Mouse (Mus musculus) mesoderm, embryonic 11.5 days (tissue): ENCODE results near the gene Bpifa6.
"Not testable (repeated sequence)": the region's sequence is repeated elsewhere in the genome, so short reads cannot be mapped to it uniquely, and the experiment has no call there.

Experiments
- DNase-seq: peaks from one replicate; pipeline ENCODE4 v3.0.0-alpha.2; 2012; ENCODE audit warnings: low read depth, low spot score

Bpifa6 gene

DNA sequence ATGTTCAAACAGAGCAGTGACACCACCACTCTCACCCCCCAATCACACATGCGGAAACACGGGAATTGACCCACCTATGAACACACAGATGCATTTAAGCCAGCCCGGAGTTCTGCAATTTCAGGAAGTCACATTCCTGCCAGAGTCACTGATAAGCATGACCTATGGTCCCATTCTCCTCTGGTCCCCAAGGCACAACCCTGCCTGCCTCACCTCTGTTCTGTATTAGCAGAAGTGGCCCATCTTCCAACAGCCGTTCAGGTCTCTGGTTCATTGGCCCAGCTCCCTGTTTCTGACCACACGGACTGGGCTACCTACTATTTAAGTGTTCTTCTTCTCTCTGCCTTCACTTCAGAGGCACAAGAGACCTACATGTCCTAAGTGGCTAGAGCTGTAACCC lies at the start of gene Bpifa6:
Gene Bpifa6, plus strand, starts transcription at position 364 of the 400 bp plus-strand sequence.
- DNase-seq = no peak

DNA sequence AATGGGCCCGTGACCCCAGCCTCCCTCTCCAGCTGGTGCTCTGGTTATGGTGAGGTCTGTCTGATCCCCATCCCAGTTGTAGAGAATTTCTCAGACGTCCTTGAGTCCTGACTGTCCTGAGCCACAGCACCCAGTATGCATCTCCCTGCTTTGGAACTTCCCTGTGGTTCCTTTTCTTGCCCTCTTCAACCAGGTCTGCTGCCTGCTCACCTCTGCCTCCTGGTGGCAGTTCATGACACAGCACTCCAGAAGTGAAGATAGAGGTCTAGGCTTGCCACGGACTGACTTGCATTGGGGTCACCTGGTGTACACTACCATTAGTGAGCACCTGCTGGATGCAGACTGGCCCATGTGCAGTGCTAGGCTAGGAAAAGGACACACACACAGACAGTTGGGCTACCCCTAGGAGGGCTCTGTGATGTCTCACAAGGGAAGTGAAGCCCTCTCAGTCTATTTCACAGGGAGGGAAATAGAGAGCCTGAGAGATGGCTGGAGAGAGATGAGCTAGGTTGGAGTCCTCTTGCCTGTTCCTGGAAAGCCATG lies 44.8 kb upstream of the Bpifa6 start:
- peak; percentile 66 for DNase-seq

DNA sequence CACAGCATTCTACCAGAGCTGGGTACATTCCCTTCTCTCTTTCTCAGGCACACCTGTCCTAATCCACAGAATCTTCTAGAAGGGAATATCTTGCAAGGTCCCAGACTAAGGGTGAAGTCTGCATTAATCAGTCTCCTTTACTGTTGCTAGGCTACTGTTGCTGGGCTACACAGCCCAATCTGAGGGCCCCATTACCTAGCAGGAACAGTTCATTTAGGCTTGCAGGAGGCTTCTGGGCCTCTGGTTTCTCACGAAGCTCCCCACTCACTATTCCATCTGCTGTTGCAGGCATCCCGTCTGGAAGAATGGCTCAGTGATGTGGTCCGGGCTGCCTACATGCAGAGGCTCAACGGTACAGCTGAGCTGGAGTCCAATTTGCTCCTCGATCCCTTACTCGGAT lies 43.6 kb upstream of the Bpifa6 start:
- DNase-seq = no peak

DNA sequence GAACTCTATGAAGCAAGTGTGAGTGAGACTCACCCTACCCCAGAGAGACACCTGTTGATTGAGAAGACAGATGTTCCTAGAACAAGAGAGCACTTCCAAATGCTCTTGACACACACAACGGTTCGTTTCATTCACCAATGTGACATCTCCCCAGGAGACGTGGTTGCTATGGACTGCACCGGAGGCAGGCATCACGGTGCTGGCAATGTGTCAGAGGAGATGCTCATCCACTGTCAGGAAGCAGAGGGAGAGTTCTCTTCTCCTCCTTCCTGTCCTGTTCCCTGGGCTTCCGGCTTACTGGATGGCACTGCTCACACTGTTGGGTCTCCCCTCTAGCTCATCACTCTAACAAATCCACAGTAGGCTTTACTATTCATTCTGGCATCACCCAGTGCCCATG lies 41.4 kb upstream of the Bpifa6 start:
- DNase-seq = no peak

DNA sequence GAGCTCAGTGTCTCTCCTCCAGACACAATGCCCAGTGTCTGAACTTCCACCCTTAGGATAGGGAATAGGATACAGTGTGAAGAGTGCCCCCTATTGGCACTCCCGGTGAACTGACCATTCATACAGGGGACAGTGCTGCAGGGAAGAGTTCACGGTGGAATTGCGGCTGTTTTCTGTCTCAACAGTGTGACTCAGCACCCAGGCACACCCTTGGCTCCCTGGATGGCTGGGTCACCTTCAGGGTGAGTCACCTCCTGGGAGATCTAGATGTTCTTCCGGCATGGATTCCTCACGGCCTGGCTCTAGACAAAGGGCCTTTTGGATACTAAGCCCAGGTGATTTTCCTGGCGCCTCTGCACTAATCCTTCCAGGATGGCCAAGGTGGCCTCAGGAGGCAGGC lies 39.4 kb upstream of the Bpifa6 start:
- DNase-seq = no peak

DNA sequence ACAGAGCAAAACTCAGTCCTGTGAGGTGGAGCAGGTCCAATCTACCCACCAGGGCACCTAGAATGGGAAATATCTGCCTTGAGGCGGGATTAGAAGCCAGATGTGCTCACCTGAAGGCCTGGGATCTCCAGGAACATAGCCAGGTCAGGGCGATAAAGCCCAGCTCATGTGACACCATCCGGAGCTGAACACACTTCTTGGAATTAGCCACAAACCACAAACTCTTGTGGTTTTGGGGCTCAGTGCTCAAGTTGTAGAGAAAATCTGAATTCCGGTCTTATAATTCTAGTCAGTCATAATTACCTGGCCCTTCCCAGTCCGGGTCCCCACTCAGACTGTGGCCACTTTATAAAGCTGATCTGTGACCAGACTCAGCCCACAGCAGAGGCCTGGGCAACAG lies 36.9 kb upstream of the Bpifa6 start, which contains the start of gene Bpifb4:
Gene Bpifb4, plus strand, starts transcription at position 370 of the 400 bp plus-strand sequence.
- DNase-seq = no peak

DNA sequence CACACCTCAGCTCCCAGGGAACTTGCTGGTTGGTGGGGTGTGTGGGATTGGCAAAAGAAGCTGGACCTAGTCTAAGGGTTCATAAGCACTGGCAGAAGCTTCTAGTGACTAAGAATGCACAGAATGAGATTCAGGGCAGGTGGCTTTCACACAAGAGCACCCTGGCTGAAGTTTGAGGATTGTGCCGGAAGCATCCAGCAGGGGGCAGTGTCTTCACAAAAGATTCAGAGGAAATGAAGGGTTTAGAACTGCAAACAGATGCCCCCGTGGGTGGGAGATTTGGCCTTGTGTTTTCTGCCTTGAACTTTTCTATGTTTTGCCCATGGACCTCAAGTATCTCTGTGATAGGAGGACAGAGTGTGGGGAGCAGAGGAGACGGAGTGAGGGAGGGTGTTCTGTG lies 31.2 kb upstream of the Bpifa6 start:
- DNase-seq = peak; percentile 59

DNA sequence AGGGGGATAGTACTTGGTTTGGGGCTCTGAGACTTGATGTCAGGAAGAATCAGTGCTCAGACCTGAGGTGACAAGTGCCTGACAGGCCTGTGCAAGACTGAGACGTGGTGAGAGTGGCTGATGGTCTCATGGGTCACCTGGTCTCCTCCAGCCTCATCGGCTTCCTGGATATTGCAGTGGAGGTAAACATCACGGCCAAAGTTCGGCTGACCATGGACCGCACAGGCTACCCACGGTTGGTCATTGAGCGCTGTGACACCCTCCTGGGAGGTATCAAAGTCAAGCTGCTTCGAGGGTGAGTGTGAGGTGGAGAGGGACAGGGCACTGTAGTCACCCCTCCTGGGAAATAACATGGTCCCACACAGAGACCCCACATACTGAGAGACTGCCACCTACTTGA lies 30.2 kb upstream of the Bpifa6 start:
- no peak for DNase-seq

DNA sequence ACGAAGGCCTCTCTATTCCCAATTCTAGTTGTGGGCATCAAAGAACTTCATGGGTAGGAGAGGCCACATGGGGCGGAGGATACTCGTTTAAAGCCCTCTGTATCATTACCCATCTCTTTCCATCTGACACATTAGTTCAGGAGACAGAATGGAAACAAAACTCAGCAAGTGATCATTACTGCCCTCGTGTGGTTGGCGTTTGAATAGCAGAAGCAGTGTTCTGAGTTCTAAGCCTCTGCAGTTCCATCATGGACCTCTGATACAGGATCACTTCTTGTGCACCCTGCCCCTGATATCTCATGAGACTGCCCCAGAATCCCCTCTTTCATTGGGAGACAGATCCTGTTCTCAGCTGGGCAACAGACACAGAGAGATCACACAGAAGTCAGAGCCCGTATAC lies 21.8 kb upstream of the Bpifa6 start:
- DNase-seq = peak; percentile 77

DNA sequence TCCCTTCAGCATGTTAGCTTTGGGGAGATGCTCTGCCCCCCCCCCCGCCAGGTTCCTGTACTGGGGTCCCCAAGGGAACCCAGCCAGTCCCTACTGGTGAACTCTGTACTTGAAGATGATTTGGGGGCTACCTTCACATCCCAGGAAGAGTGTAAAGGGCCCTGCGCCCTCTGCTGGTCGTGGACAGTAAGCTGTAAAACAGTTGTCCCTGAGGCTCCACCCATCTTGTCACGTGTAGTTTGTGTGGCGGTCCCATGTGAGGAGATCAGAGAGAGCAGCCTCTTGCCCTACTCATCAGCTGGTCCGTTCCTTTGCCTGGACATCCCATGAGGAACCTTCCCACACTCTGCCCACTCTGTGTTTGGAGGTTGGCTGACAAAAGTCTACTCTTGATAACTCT lies 20.9 kb upstream of the Bpifa6 start:
- peak; percentile 81 for DNase-seq

DNA sequence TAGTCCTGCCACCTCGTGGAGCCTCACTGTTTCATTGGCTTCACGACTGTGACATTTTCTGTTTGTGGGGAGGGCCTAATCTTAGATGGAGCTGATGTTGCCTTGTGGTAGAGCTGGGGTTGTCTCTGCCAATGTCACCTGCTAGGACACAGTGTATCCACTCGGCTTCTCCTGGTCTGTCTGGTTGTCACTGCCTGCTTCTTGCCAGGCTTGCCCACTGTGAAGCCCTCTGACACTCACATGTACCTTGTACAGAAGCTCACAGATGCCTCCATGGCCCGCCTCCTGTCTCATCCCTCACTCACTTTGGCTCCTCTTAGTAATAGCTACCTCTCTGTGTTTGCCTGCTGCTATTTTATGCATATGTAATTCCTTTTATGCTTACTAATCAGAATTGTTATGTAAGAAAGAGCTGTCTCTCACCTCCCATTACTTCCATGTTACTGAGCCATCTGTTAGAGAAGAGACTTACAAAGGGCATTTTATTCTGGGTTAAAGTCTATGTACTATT lies 11.9 kb upstream of the Bpifa6 start:
- DNase-seq = no peak

DNA sequence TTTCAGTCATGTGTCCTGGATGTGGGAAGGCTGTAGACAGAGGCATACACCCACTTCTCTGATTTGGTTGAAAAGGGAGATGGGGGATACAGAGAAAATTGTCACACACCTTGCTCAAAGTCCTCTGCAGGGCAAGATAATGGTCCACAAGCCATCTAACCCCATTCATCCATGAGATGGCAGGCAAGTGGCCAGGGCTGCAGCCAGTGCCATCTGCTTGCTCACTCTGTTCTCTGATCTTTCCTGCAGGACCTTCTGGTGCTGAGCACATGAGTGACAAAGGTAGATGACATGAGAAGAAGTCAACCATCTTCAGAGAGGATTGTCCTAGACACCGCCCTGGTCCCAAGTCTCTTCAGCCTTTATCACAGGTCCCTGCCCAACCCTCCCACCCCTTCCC lies 11.4 kb upstream of the Bpifa6 start:
- DNase-seq = no peak

DNA sequence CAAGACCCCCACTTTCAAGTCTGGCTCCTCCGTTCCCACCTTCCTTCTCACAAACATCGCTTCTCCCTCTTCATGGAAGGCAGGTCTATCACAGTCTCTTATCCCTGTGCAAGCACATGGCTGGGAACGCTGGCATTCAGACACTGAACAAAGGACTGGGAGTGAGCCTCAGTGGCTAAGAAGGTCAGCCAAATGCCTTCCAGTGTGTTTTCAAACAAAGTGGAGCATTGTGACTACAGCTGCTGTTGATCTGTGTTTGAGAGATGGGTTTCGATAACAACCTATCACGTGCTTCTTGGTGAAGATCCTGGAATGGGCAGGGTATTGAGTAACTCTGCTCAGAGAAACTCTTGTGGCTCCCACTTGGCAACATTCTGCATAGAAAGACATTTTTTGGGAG lies 4.5 kb upstream of the Bpifa6 start:
- DNase-seq = peak; percentile 10

DNA sequence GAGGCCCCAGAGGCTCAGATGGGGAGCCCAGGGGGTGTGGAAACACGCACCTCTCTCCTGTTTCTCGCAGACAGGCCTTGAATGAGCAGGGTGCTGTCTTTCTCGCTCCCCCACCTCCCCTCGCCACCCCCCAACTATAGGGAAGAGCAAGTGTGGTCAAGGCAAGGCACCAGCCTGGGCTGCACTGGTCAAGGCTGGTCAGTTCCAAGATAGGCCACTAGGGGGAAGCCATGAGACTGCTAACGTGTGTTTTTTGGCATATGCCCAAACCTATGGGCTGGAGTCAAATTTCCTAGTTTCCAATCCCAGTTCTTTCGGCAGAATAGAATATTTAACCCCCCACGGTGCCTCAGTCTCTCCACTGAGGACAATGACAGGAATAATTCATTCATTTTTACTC lies 21.0 kb downstream of the Bpifa6 start:
- DNase-seq = peak; percentile 78

DNA sequence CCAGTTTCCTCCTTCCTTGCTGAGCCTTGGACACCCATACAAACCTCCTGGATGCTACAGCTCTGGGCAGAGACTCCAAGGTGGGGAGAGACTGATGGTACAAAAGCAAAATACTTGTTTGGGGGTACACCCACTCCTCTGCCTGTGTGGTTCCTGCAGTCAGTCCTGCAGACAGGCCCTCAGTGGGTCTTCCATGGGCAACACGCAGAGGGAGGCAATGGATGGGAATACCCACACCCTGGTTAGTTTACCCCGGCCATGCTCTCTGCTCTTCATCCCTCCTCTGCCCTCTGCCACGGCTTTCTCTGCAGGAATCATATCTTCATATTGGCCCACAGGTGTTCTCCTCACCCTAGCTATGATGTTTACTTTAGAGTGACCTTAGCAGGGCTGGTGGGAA lies 25.8 kb downstream of the Bpifa6 start:
- no peak for DNase-seq

DNA sequence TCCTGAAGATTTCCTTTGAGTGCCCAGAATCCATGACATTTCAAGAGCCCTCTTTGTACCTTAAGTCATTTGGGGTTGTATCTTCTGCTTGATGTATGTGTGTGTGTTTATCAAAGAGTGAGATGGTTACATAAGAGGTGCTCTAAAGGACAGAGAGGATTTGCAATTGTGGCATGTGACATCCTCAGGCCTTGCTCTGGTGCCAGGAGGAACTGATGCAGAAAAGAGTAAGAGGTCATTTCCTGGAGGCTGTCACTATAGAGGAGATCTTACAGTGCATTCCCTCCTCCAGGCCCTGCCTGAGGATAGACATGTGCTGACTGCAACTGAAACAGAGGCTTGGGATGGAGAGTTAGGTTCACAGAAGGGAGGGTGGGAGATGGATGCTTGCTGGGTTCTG lies 26.3 kb downstream of the Bpifa6 start:
- DNase-seq = no peak

DNA sequence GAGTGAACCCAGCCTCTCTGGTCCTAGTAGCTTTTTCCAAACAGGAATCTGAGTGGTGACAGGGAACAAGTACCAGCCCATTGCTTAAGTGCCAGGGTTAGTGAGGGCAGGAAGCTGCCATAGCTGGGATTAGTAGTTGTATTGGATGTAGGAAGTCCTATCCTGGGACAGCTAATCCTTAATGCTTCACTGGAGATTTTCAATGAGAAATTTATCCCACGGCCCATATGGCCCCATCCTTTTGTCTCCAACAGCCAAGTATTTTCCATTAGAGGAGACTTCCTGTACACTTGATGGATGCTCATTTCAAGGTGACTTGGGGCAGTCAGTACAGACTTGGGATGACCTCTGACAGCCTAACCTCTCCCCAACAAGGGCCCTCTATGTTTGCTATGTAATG lies 29.7 kb downstream of the Bpifa6 start:
- no peak for DNase-seq

DNA sequence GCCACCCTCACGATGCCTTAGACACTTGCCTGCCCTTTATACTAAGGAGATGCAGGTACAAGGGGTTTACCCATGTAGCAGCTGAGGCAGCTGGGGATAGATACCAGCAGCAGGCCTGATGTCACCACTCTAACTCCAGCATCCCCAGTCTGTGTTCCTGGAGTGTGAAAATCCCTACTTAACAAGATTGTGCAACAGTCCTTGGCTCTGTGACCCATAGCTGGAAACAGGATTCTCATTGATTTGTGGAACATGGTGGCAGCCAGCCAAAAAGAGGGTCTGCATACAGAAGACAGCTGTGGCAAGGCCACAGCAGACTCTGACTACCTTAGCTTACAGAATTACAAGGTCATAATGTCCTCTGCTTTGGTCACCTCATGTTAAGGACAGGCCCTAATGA lies 30.3 kb downstream of the Bpifa6 start:
- no peak for DNase-seq

DNA sequence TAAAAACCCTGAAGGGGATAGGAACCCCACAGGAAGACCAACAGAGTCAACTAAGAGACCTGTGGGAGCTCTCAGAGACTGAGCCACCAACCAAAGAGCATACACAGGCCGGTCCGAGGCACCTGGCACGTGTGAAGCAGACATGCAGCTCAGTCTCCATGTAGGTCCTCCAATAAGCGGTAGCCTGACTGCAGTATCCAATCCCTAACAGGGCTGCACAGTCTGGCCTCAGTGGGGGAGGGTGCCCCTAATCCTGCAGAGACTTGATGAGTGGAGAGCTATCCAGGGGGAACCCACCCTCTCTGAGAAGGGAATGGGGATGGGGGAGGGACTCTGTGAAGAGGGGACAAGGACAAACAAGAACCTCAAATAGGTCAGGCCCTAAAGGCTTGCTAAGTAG lies 31.0 kb downstream of the Bpifa6 start:
- DNase-seq = no peak

DNA sequence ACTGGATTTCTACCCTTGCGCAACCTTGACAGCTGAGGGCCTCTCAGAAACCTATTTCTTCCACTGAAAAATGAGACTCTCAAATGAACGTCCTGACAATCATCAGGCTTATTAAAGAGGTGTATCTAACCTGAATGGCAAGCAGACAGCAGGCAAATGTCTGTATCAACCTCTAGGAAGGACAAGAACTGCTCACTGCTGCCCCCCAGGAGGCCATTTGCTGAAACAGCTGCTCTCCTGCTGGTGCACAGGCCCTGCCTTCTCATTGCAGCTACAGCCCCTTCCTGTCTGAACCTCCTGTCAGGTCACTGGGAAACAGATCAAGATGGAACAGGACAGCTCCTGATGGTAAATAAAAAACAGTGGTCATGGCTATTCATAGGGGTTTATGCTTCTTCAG lies 31.6 kb downstream of the Bpifa6 start:
- DNase-seq = no peak

DNA sequence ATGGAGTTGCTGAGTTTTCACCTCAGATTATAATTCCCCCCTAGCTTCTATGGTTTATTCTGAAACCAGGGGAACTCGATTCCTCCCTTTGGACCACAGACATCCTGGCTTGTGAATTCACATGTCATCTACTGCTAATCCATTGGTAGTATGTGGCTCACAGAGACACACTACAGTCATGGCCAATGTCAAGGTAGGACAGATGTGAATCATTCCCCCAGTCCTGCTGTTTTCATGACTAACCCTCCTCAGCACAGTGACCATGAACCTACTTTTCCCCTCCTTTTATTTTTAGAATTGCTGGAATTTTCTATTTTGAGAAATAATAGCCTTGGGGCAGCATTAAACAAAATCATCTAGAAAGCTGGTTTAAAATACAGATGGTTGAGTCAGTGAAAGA lies 32.6 kb downstream of the Bpifa6 start:
- no peak for DNase-seq

DNA sequence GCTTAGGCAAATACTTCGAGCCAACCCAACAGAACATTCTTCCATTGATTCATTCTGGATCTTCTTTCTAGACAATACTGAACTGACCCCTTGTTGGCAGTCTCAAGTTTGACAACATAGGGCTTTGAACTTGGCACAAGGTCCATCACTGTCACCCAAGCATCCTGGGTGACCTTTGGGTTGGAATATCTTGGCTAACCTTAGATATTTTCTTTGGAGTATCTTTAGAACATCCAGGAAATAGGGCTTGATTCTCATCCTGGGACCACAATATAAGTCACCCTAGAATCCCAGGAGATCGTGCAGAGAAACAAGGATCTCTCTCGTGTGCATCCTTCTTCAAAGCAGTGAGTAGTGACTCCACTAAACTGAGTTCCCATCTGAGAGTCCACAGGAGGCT lies 33.2 kb downstream of the Bpifa6 start, which contains the start of gene Bpifa2:
Gene Bpifa2, plus strand, starts transcription at position 301 of the 400 bp plus-strand sequence.
- no peak for DNase-seq

DNA sequence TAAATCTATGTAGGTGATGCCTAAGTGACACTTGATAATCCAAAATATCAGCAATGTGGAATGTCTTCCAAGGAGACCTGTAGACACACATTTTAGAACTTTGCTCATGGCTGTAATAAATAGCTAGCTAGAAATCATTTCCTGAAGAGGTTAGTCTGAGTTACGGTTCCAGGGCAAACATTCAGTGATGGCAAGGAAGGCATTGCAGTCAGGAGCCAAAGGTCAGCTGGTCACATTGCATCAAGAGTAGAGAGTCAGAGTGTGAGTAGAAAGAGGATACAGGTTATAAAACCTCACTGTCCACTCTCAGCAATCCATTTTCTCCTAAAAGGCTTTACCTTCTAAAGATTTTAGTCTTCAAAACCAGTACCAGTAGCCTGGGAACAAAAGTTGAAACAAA lies 43.2 kb downstream of the Bpifa6 start:
- DNase-seq = no peak

DNA sequence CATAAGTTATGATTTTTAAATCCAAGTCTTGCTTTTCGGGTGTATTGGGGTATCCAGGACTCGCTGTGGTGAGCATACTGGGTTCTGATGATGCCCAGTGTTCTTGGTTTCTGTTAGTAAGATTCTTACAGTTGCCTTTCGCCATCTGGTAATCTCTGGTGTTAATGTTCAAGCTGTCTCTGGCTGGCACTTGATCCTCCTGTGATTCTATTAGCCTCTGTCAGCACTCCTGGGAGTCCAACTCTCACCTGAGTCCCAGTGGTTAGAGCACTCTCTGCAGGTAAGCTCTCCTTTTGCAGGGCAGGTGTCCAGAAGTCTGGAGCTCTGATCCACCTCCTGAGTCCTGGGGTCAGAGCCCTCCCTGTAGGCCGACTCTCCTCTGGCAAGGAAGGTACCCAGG lies 49.9 kb downstream of the Bpifa6 start:
- not testable (repeated sequence) for DNase-seq
